Mouse (Mus musculus): ENCODE results near the gene Adamts6. TPM values are rescaled to one million over a fixed set of nuclear protein-coding genes. Genes with fewer than 3 reads are reported as not detected.

Gene Adamts6
- polyA plus RNA-seq, 1 experiment, result not detected

DNA sequence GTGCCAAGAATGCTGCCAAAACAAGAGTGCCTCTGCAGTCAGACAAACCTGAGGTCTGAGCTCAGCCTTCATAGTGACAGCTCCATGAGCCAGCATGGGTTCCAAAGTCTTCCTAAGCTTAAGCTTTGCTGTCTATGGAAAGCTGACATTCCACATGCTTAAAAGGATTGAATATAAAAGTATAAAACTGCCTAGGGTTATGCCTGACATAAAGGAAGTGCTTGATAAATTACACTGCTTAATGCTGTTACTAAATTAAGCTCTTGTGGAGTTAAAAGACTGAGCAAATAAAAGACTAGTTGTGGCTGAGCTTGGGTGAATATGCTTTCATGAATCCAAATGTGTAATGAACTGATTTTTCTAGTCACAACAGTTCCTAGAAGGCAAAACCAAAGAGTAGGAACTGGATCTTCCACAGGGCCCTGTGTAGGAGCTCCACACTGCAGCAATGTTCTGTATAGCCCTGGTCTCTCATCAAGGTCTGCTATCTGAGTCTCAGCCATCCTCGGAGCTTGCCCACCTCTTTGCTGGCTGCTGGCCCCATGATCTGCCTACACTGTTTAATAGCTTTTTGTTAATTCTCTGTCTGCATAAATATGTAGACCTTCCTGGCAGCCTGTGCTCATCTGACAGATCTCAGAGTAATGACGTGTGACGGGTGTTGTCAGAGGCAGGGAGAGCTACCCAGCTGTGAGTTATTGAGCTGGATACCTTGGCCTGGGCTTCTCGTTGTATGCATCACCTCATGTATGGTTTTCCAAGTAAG, 203.6 kb downstream of the Adamts6 start:
- WGBS, result 69% methylated on average over 4 of the region's 4 CpGs
- H3K4me1 ChIP-seq (ENCODE audit: control insufficient read depth, insufficient read depth, low read length), result no peaks in the 10 kb centered on the region
- H3K27ac ChIP-seq (ENCODE audit: insufficient read depth, low read depth, low read length), result no peak overlapping the region
- TF ChIP-seq CTCF (IDR thresholded peaks at IDR 0.05; ENCODE audit: insufficient read depth, low read depth, low read length) (no peak), POLR2A (IDR thresholded peaks at IDR 0.05; ENCODE audit: insufficient read depth, low read depth, low read length) (no peak)
- H3K4me3 ChIP-seq (ENCODE audit: insufficient read depth, low read depth, low read length), result no peak overlapping the region

DNA sequence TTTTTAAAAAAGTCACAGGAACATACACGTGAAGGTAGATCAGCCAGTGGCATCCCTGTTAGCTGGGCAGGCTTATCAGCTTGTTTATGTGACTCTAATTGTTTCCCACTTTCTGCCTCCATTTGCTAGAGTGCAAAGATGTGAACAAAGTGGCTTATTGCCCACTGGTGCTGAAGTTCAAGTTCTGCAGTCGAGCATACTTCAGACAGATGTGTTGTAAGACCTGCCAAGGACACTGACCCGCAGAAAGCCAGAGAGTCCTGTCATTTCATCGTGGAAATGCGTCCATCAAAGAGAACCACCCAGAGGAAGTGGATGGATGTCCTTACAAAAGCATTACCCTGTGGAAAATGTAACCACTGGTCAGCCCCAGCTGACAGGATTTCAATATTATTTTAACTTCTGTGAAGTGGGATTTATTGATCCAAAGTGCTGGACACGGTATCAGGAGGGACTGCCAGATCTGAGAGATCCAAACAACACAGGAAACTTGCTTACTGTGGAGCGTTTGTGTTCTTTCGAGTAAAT, 205.9 kb downstream of the Adamts6 start:
- H3K4me1 ChIP-seq (ENCODE audit: control insufficient read depth, insufficient read depth, low read length), result no peaks in the 10 kb centered on the region
- TF ChIP-seq CTCF (IDR thresholded peaks at IDR 0.05; ENCODE audit: insufficient read depth, low read depth, low read length) (no peak), POLR2A (IDR thresholded peaks at IDR 0.05; ENCODE audit: insufficient read depth, low read depth, low read length) (no peak)

DNA sequence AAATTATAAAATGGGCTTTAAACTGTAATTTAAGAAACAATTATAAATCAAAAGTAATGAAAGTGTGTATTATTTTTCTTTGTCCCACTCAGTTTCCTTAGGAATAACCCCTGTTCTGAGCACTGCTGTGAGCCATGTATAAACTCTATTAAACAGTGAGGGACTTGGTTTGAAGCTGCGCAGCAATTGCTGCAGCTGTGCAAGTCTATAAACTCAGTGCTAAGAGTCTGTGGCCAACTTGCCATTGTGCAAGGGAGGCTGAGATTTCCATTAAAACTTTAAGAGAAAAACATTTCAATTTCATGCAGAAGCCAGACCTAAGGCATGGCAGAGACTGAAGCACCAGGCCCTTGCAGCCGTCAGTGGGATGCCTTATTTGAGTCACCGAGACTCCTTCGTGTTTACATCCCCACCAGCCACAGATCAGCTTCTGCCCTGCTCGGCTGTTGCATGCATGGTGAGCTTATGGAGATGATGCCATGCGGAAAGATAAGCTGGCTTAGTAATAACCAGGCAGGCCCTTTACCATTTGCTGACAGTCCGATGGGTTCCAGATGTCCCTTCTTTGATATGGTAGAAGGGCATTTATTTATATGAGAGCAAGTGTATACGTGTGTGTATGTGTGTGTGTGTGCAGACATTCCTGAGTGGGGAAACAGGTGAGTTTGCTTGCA, 206.7 kb downstream of the Adamts6 start:
- 80% methylated on average over 8 of the region's 8 CpGs for WGBS
- Histone ChIP-seq H3K4me1 (ENCODE audit: control insufficient read depth, insufficient read depth, low read length) (no peaks in the 10 kb centered on the region), H3K27ac (ENCODE audit: insufficient read depth, low read depth, low read length) (no peak overlapping the region), H3K4me3 (ENCODE audit: insufficient read depth, low read depth, low read length) (no peak overlapping the region)
- TF ChIP-seq POLR2A (IDR thresholded peaks at IDR 0.05; ENCODE audit: insufficient read depth, low read depth, low read length), result no peak
- no peak for TF ChIP-seq CTCF (IDR thresholded peaks at IDR 0.05; ENCODE audit: insufficient read depth, low read depth, low read length)

More for the DNA sequence above, 205.9 kb downstream of the Adamts6 start:
- H3K4me3 ChIP-seq (ENCODE audit: insufficient read depth, low read depth, low read length), result no peak overlapping the region
- 80% methylated on average over 8 of the region's 8 CpGs for WGBS
- H3K27ac ChIP-seq (ENCODE audit: insufficient read depth, low read depth, low read length), result no peak overlapping the region

DNA sequence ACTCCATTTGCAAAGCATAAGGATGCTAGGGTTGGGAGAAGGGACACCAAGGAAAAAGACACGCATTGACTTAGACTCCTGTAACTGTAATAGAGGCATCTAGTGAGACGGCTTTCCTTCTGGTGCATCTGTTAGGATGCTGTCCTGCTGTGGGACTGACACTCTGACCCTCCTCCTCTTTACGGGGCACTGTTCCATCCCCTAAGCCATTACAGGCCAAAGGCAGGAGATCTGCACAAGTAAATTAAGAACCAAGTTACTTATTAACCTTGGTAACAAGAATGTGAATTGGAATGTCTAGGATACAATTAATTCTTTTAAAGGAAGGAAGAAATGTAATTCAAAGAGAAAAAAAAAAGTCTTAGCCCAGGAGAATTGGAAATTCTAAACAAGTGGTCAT, 210.0 kb downstream of the Adamts6 start:
- no peak overlapping the region for H3K4me3 ChIP-seq (ENCODE audit: insufficient read depth, low read depth, low read length)
- TF ChIP-seq CTCF (IDR thresholded peaks at IDR 0.05; ENCODE audit: insufficient read depth, low read depth, low read length) (no peak), POLR2A (IDR thresholded peaks at IDR 0.05; ENCODE audit: insufficient read depth, low read depth, low read length) (no peak)
- H3K4me1 ChIP-seq (ENCODE audit: control insufficient read depth, insufficient read depth, low read length), result peaks cover 3% of the 10 kb centered on the region; the same call in 1 of the 2 replicates
- no peak overlapping the region for H3K27ac ChIP-seq (ENCODE audit: insufficient read depth, low read depth, low read length)
- 84% methylated on average over 3 of the region's 3 CpGs for WGBS

DNA sequence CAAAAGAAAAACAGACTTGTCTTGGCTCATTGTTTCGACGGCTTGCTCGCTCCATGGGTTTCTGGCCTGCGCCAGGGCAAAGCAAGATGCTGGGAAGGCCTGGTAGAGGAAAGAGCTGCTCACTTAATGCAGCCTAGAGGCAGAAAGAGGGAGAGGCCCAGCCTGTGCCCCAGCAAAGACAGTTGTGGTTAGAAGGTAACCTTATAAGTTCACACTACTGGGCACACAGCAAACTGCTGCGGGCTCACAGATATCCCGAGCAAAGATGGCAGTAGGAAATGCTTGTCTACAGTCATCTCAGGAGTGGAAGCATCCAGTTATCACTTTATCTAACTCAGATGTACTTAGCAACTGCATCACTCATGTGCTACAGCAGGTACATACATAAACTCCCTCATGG, 211.0 kb downstream of the Adamts6 start:
- Histone ChIP-seq H3K27ac (ENCODE audit: insufficient read depth, low read depth, low read length) (no peak overlapping the region), H3K4me1 (ENCODE audit: control insufficient read depth, insufficient read depth, low read length) (peaks cover 3% of the 10 kb centered on the region; the same call in 1 of the 2 replicates), H3K4me3 (ENCODE audit: insufficient read depth, low read depth, low read length) (no peak overlapping the region)
- TF ChIP-seq POLR2A (IDR thresholded peaks at IDR 0.05; ENCODE audit: insufficient read depth, low read depth, low read length) (no peak), CTCF (IDR thresholded peaks at IDR 0.05; ENCODE audit: insufficient read depth, low read depth, low read length) (no peak)
- WGBS, result 97% methylated on average over 6 of the region's 6 CpGs

DNA sequence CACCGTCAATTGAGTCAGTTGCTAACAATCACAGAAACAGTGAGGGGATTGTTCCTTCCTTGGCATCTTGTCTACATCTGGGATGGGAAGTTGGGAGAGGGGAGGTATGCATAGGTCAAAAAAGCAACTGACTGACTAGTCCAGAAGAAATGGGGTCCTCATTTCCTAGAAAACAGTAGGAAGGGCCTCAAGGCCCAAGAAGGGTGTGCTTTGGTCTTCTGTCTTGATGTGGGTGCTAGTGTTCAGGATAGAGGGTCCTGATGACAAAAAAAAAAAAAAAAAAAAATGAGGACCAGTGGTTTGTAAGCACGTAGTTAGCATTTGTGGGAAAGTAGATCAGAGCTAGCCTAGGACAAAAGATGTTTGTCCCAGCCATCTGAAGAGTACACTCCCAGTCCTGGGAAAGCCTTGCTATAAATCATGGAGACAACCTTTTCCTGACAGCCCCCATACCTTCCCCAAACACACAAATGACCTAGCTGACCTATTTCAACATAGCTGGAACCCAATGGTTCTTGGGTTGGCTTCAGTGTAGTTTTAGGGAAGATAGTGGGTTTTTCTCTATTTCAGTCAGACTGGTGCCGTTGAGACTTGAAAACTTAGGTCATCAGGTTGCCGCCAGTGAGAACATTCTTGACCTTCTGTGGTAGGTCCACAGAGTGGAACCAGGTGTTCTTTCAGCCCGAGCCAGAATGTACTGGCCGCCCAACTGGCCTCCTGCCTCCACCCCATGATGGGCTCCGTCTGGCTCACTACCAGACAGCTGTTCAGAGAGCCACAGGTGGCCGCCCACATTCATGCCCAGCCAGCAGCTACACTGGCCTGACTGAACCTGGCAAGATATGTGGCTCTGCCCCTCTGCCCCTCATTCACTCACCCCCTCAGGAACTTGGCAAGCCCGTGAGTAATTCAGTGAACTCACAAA, 211.7 kb downstream of the Adamts6 start:
- Histone ChIP-seq H3K4me1 (ENCODE audit: control insufficient read depth, insufficient read depth, low read length) (peaks cover 3% of the 10 kb centered on the region; the same call in 1 of the 2 replicates), H3K27ac (ENCODE audit: insufficient read depth, low read depth, low read length) (no peak overlapping the region), H3K4me3 (ENCODE audit: insufficient read depth, low read depth, low read length) (no peak overlapping the region)
- no peak for TF ChIP-seq POLR2A (IDR thresholded peaks at IDR 0.05; ENCODE audit: insufficient read depth, low read depth, low read length)
- no peak for TF ChIP-seq CTCF (IDR thresholded peaks at IDR 0.05; ENCODE audit: insufficient read depth, low read depth, low read length)
- 70% methylated on average over 9 of the region's 9 CpGs for WGBS

DNA sequence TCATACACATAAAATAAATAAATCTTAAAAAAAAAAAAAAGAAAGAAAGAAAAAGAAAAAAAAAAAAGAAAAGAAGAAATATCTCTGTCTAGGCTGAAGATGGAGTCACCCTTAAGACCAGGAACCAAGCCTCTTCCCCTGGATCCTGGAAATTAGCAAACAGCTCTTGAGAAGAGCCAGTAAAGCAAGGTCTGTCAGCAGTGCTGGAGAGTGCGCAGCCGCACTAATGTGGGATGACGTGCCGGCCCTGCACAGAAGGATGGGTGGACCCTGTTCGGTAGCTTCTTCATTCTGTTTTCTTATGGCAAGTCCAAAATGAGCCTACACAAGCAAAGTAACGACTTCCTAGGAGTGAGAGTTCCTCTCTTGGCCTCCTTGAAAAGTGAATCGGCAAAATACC, 214.8 kb downstream of the Adamts6 start:
- Histone ChIP-seq H3K4me3 (ENCODE audit: insufficient read depth, low read depth, low read length) (no peak overlapping the region), H3K27ac (ENCODE audit: insufficient read depth, low read depth, low read length) (no peak overlapping the region), H3K4me1 (ENCODE audit: control insufficient read depth, insufficient read depth, low read length) (peaks cover 3% of the 10 kb centered on the region; the same call in 1 of the 2 replicates)
- 93% methylated on average over 7 of the region's 7 CpGs for WGBS
- TF ChIP-seq POLR2A (IDR thresholded peaks at IDR 0.05; ENCODE audit: insufficient read depth, low read depth, low read length), result no peak
- no peak for TF ChIP-seq CTCF (IDR thresholded peaks at IDR 0.05; ENCODE audit: insufficient read depth, low read depth, low read length)

DNA sequence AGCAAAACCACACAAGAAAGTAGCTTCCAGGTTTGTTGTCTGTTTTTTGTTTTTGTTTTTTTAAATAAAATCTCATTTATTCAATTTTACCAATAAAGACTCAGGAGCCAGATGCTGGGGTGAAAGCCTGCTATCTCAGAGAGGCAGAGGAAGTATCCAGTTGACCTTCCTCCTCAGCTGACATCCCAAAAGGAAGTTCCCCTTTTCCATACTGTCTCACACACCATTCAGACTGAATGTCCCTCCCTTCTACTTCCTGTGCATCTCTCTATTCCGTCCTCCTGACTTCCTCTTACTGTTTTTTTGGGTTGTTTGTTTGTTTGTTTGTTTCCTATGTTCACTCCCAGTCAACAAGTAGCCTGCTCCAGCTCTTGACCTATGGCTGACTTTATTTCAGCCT, 216.4 kb downstream of the Adamts6 start:
- Histone ChIP-seq H3K27ac (ENCODE audit: insufficient read depth, low read depth, low read length) (no peak overlapping the region), H3K4me1 (ENCODE audit: control insufficient read depth, insufficient read depth, low read length) (peaks cover 3% of the 10 kb centered on the region; the same call in 1 of the 2 replicates), H3K4me3 (ENCODE audit: insufficient read depth, low read depth, low read length) (no peak overlapping the region)
- TF ChIP-seq POLR2A (IDR thresholded peaks at IDR 0.05; ENCODE audit: insufficient read depth, low read depth, low read length) (no peak), CTCF (IDR thresholded peaks at IDR 0.05; ENCODE audit: insufficient read depth, low read depth, low read length) (no peak)
- WGBS, result 93% methylated on average over 1 of the region's 1 CpGs
